Mouse (Mus musculus) adrenal gland, adult 8-10 months (tissue): ENCODE measurements around the gene Mob3c. TPM values are rescaled to one million over a fixed set of nuclear protein-coding genes. Genes with fewer than 3 reads are reported as not detected.

Experiments
- DNase-seq: peaks from one replicate; pipeline ENCODE4 v3.0.0; 2022
- total RNA-seq, 4 experiments: library from RNA; stranded (reverse); gene quantifications; 2 replicates each; pipeline ENCODE4 v1.2.4; 2022

Mob3c gene
- total RNA-seq, 4 experiments from 2014 or later, result 15.6 to 22.2 (median 16.3) TPM

DNA sequence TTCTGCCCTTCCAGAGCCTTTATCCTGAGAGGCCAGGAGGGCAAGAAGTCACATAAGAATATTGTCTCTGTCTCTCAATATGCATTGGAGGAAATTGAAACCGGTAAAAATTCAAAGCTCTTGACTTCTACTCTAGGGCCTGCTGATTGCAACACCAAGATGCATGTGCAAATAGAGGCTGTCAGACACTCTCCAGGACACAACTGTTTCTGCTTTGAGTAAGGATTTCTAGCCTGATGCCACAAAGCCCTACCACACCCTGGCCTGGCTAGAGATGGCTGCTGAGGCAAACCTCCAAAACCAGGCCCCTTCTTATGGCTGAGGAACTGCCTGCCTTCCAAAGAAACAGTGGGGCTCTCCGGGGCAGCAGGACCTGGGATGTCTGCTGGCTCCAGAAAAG is 7.7 kb downstream of the Mob3c start:
- DNase-seq, result no peak

DNA sequence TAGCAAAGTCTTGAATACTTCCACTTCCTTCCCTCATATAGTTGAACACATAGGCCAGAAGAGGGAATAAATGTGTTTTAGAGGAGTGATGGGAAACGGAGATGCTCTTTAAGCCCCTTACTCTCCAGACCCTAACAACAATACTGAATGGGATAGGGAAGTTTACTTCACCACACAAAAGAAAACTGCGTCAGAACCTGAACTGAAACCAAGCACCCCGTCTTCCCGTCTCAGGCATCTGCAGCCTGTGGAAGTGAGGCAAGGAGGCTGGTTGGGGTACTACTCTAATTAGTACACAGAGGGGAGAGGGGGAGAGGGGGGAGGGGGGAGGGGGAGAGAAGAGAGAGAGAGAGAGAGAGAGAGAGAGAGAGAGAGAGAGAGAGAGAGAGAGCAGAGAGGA is 10.3 kb downstream of the Mob3c start:
- no peak for DNase-seq

DNA sequence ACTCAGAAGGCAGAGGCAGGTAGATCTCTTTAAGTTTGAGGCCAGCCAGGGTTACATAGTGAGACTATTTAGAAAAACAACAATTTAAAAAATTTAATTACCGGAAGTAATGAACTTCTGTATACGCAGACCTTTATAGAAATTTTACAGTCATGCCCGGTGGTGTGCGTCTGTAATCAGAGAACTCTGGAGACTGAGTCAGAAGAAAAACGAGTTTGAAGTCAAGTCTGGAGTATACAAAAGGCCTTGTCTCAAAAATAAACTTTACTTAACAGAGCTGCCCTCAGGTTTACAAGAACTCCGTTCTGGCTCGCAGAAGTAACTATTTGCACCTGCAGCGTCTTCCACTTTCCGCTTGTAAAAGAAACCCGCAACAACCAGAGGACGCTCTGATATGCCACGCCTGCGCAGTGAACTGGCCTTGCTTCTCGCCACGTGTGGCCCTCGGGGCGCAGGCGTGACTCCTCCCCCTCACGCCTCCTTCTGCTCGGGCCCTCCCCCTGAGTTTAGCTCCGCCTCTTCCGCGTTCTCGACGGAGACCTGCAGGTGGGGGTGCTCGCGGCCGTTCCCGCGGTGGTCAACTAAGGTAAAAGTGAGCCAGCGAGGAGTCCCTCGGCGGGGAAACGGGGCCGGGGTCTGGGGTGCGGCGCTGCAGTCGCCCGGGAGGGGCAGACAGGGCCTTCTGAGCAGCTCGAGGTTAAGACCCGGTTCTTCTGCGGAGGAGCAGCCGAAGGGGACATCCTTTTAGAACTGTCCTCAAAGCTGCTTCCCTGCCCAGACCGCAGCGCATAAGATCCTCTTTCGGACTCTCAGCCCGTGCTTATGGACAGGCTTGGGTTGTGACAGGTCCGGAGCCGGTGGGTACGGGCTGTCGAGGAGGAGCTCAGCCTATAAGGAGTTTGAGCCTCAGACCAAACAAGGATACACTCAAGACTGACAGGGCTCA is 11.1 kb downstream of the Mob3c start, which contains the start of gene Mknk1:
Mknk1 (plus strand) TSS at position 503 of the 946 bp plus-strand sequence.
- peak; percentile 91 for DNase-seq

DNA sequence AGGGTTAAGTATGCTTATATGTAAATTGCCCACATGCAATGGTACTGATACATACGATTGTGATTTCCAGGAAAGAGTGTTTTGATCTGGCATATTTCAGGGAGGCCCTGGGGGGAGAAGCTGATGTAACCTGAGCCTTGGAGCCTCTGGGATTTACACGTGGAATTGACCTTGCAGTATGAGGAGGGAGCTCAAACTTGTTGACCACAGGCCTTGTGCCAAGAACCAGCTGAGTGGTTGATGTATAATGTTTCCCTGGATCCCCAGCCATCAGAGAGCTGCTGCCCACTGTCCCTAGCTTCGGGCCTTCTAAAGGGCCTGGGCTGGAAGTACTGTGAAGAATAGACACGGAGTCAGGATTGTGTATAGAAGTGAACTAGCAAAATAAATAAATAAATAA is 12.1 kb downstream of the Mob3c start:
- no peak for DNase-seq

DNA sequence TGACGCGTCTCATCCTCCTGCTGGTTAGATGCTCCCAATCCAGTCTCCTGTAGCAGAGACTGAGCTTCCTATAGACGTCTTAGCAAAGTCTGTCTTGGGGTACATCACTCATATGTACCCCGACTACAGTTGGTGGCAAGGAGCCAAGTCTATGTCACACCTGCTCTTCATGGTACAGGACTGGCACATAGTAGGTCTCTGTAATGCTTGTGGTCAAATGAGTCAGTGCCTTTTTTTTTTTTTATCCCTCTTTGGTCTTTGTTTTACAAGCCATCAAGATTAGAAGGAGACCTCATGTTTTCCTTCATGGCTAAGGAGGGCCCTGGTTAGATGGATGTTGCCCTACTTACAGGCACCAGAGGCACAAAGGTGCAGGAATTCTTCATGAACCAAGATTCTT is 12.9 kb downstream of the Mob3c start:
- no peak for DNase-seq

DNA sequence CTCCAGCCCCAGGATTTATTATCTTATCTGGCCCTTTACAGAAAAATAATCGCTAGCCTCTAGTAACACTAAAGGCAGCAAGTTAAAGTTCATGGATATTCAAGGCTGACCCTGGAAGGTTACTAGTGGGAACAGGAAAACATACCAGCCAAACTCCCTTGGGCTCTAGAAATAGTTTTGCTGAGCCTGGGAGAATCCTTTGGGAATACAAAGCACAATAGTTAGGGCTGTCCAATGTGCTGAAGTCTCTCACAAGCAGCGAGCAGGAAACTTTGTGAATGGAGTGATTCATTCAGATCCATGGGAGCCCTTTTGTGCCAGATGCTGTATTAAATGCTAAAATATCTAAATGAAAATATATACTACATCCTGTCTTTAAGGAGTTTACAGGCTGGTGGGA is 18.8 kb downstream of the Mob3c start:
- DNase-seq, result no peak

DNA sequence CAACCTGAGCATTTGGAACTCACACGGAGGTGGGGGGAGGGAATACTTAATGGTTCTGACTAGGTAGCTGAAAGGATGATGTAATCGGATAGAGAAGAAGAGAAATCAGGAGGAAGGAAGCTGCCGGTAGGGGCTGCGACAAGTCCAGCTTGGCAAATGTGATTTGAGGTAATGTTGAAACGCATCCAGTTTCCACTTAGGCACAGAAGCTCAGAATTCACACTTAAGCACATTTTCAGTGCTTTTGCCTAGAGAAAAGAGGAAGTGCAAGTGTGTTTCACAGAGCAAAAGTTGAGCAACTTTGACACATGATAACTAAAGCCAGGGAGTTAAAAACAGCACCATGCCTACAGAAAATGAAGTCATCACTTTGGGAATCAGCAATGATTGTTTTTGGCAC is 19.5 kb downstream of the Mob3c start:
- no peak for DNase-seq

DNA sequence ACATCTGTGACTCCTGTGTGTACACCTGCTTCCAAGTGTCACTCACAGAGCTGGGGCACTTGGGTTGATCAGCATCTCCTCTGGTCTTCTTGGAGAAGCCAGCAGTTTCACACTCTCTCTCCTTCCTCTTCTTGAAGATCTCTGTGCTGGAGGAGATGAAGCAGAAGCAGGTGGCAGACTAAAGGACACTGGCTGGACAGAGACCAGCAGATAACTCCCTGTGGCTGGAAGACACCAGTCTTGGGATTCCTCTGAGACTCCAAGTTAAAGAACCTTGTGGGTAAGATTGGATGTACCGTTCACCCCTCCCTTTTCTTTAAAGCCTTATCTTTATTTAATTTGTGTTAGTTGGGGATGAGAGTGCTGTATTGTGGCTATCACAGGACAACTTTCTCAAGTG is 20.2 kb downstream of the Mob3c start:
- no peak for DNase-seq

DNA sequence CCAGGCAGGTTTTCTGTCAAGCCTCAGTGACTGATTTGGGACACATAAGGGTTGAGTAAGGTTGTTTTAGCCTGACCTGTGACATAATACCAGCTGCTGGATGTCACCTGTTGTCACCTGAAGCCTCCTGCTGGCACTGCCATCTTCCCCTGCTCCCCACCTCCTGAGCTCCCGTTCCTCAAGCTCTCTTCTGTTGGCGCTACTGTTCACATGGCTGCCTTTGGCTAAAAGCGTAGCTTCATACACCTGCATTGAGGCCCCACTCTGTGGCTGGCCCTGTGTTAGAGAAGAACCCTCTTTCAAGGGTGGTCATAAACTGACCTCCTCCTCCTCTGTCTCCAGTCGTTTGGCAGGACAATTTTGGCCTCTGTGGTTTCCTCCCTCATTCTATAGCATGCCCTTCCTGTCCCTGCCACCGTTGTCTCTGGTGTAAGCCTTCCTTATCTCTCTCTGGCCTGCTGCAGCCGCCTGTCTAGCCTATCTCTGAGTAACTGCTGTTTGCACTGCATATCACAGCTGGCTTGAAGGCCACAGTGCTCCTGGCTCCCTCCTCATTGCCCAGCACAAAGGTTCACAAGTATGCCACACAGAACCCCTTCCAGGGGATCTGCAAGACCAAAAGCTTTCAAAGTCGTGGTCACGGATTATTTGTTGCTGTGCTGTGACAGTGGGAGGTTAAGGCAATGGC is 21.2 kb downstream of the Mob3c start:
- DNase-seq, result no peak

DNA sequence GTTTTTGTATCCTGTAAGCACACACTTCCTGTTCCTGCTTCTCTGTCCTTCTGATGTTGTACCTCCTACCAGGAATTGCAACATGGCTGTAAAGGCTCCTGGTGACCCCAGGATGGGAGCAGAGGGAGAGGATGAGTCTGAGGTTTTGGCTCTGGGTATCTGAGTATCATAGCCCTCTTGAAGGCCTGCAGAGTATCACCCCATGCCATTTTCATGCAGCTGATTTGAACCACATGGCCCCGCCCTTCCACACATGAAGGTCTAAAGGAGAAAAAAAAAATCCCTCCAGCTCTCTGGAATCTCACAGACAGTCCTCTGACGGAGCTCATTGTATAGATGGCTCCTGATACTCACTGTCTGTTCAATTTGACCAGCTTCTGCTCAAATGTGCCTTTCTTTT is 22.2 kb downstream of the Mob3c start:
- DNase-seq, result no peak

DNA sequence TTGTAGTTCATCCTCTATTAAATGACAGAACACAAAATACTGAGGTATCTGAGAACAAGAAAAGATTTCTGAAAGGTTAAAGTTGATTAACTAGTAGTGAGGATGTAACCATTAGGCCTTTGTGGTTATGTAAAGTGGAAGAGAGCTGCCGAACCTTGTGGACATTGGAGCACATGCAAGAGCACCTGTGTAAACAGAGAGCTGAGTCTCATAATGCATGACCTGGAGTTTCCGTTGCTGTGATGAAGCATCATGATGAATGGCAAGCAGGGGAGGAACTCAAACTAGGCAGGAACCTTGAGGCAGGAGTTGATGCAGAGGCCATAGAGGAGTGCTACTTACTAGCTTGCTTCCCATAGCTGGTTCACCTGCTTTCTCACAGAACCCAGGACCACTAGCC is 22.7 kb downstream of the Mob3c start:
- no peak for DNase-seq

DNA sequence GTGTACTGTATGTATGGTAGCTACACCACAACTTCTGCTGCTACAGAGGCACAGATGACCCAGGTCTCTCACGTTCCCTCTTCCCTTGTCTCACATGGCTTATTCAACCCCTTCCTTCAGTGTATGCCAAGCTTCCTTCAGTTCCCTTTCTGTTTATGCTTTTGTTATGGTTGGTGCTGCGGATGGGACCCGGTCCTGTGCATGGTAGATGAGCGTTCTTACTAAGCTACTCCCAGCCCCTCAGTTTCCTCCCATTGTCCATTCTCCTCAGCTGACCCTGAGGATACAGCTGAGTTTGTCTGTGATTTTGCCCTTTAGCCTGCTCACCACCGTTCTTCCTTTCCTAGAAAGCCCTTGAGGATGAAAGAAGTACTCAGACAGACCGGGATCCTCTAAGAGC is 23.7 kb downstream of the Mob3c start:
- no peak for DNase-seq

DNA sequence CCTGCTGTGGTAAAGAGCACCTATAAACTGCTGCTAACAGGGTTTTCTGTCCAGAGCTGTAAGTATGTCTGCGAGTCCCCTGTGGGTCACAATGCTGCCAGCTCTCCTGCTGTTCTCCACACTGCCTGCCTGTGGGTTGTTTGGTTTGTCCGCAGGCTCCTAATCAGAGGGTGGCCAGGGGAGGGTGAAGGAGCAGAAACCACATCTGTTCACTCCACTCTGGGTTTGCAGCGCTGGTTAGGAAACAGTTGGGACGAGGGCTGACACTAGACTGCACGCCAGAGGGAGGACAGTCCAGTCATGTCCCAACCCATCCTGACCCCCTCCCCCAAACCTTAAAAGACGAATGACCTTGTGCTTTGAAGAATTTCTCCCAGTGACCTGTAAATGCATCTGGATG is 27.2 kb downstream of the Mob3c start:
- no peak for DNase-seq

DNA sequence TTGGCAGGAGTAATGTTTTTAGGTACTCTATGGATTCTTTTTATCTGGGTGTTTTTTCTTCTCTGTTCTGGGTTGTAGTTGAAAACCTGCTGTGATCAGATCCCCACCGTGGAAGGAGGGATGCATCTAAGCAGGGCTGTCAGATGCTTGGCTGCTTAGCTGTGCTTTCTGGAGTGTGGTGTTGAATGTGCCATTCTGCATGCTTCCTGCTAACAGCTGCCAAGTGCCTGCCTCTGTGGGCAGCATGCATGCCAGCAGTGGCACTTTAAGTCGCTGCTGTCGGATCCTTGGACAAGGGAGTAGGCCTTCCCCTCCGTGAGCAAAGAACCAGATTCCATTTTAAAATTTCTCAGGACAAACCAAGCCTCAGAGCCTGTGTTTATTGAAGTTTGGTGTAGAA is 27.7 kb downstream of the Mob3c start:
- no peak for DNase-seq

DNA sequence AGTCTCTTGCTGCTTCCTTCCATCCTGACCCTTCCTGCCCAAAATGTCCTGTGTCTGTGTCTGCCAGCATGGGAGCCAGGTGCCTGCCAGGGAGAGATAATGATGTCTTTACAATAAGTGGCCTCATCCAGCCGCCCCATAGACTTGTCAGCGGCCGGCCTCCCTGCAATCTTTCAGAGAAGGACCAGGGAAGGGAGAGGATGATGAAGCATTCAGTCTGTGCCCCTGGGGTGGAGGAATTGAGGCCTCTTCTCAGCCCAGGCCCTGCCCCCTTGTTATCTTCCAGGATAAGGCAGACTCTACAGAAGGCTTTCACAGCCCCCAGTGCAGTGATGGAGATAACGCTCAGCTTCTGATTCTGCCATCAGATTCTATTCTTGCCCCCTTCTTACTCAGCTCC is 28.4 kb downstream of the Mob3c start:
- no peak for DNase-seq

DNA sequence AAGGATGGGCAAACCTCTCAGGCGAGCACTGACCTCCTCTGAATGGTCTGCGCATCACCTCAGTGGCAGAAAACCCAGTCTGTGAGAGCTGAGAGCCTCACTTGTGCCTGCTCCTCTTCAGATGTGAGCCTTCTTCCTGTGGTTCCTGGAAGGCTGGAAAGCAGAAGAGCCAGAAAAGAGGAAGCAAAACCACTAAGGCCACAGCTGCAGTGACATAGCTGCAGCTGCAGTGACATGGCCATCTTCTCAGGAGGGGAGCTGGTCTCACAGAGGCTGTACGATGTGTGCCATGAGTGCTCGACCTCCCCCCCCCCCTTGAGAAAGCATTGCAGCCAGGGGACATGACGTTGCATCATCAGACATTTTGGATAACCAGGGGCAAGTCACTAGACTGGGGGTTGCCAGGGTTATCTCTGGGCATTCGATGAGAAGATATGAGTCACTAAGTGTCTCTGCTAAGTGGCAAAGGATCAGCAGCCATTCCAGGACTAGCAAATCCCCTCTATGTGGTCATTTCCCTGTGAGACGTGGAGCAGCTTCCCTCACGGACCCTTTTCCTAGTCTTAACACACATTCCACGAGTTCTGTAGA is 29.5 kb downstream of the Mob3c start:
- no peak for DNase-seq

DNA sequence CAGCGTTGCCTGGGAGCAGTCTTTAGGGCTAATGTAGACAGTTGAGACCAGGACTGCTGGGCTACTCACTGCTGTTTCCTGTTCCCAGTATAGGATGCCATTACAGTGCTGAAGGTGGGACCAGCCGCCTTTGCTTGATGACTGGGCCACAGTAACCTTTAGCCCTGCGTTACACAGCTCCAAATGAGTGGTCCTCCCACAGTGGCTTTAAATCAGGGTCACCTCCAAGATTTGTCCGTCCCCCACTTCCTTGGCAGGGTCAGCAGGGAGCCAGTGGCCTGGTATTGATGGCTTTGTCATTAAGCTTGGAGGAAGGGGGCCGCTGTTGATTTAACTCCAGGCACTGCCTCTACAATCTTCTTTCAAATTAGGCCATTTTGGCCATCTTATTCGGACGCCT is 35.5 kb downstream of the Mob3c start:
- no peak for DNase-seq

DNA sequence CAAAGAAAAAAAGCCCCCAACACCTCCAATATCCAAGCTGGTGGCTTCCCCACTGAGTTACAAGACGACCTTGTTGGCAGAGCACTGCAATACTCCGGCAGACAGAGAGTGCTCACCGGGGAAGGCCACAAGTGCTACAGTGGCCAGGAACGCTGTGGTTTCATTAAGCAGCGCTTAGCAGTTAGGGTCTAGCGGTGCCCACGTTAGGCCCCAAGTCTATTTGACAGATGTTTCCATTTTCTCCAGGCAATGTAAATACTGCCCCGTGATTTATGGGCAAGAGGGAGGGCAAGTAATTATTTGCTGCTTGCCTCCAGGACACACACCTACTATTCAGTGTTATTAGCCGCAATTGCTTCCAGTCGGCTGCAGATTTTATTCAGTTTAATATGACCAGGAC is 36.0 kb downstream of the Mob3c start:
- no peak for DNase-seq

DNA sequence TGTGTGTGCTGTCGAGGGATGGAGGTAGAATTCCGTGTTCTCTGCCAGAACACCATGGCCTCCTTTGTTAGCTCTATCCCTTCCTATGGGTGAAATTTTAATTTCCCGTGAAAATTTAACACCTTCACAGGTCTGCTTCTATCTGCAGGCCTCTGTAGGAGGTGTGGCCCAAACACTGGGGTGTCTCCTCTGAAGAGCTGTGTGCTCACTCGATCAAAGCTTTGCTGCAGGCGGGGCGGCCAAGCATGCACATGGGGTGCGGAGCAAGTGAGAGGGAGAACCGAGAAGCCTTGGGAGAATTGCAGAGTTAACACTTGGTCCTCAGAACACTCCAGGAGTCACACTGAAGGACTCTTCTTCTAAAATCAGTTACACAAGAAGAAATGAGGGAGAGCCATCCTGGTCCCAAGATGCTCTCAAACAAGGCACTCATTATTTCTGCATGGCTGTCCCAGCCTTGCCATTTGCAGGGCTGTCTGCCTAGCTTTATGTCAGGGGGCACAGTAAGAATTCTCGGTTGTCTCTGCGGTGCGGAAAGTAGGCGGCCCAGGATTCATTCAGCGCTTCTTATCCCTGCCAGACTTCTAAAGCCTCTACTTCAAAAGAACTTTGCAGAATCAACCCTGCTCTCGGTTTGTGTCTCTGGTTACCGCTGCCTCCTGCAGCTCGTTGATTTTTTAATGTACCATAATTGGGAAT is 41.8 kb downstream of the Mob3c start:
- DNase-seq, result no peak

DNA sequence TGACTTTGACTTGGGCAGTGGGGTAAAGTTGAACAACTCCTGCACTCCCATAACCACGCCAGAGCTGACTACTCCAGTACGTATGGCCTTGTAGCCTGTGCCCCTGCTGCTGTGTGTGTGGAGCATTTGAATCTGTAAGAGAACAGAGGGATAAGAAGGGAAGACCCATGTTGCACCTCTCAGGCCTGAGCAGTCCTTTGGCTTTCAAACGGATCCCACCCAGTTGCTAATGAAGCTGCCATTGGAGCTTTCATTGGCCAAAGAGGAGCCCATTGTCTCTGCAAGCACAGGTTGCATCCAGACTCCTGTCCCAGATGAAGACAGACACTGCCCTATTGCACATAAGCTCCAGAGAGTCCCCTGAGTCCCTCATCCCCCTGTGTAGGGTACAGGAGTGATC is 45.3 kb downstream of the Mob3c start:
- DNase-seq, result no peak

DNA sequence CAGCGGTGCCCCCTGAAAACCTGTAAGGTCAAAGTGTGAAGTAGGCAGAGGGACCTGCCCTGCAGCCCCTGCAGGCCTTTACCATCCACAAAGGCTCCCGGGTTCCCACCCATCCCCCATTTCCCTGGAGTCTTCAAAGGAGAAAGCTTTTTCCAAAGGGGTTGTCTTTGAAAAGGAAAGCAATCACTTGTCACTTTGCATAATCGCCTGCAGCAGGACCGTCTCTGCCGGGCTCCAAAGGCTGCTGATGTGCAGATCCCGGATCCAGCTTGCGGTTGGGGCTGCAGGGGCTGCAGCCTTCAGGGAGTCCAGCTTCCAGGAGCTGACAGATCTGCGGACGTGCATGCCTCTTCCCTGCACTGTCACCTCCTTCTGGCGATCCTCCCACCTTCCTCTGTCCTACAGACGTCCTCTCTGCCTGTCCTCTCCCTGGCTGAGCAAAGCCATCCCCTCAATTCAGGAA is 50.4 kb downstream of the Mob3c start:
- no peak for DNase-seq

DNA sequence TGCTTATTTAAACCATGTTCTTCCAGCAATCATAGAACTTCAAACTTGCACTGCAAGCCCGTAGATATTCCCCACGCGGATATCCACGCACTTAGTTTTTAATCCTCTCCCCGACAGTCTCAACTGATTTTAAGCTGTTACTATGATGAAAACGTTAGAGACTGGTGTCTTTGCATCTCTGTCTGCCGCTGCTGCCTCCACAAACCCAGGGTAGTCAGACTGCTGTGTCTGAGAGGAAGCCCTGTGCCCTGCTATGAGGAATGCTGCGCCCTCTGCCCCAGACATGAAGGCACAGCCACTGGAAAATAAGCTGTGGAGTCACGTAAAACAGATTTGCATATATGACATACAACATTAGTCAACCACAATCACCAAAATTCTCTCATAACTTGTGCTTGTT is 50.9 kb downstream of the Mob3c start:
- DNase-seq, result no peak

DNA sequence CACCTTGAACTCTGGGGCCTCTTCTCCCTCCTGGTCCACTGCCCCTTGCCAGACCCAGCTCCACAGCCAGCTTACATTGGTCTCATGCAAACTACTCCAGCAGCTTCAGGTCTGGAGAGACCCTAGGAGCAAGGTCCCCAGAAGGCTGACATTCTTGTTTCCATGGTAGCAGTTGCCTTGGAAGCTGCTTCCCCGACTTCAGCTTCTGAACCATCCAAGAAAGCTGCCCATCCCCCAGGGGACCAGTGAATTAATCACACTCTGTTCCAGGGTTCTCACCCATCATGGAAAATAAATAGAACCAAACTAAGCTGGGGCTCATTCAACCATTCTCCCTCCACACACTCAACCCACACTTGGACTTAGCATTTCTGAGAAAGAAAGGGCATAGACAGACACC is 53.3 kb downstream of the Mob3c start:
- no peak for DNase-seq
